In genomic region chr14:25236421-25236973, GRCm38 (mm10) we compare ENCODE assay signal across 9 mouse cellular contexts.
A peak's percentile ranks its signal among the peaks of the same experiment; 100 is the strongest.
DNase-seq lines count a peak whose midpoint lies in the region; ATAC-seq lines count a peak whose summit lies in the region.
"Had no signal": no experiment of that assay in that cellular context is flagged by ENCODE, and none has a peak within 500 bp of the region (broad histone marks: within the 10 kb centered on the region; RNA-seq: fewer than 3 reads in every experiment).

No protein-coding gene starts in this region.

- H3K4me1 ChIP-seq in heart, embryonic 12.5 days (replicated peaks) = peaks cover 13% of the 10 kb centered on the region
- peaks cover 4% of the 10 kb centered on the region; the same call in 1 of the 2 replicates for H3K4me1 ChIP-seq in intestine, embryonic 16.5 days (ENCODE audit: control insufficient read depth, insufficient read depth, low read length)
- H3K4me1 ChIP-seq in midbrain, embryonic 16.5 days (ENCODE audit: control insufficient read depth, insufficient read depth, low read length) = no peaks in the 10 kb centered on the region

- H3K4me3 ChIP-seq in heart, embryonic 12.5 days = no peak overlapping the region
- H3K4me3 ChIP-seq in intestine, embryonic 16.5 days (ENCODE audit: low read length) = no peak overlapping the region
- H3K4me3 ChIP-seq in midbrain, embryonic 16.5 days (ENCODE audit: low read depth, low read length) = no peak overlapping the region
- H3K4me3 ChIP-seq: myocyte had no signal

- H3K9ac ChIP-seq in heart, embryonic 12.5 days = no peak overlapping the region
- no peak overlapping the region for H3K9ac ChIP-seq in intestine, embryonic 16.5 days (ENCODE audit: low read depth, low read length)
- H3K9ac ChIP-seq in midbrain, embryonic 16.5 days (ENCODE audit: low read depth, low read length) = no peak overlapping the region

- 72% methylated on average over 13 of the region's 13 CpGs for WGBS in heart, embryonic 12.5 days
- 55% methylated on average over 13 of the region's 13 CpGs for WGBS in intestine, embryonic 16.5 days
- 83% methylated on average over 13 of the region's 13 CpGs for WGBS in midbrain, embryonic 16.5 days

- H3K36me3 ChIP-seq in heart, embryonic 12.5 days = no peaks in the 10 kb centered on the region
- no peaks in the 10 kb centered on the region for H3K36me3 ChIP-seq in intestine, embryonic 16.5 days (ENCODE audit: control insufficient read depth, insufficient read depth, low read length)
- no peaks in the 10 kb centered on the region for H3K36me3 ChIP-seq in midbrain, embryonic 16.5 days (ENCODE audit: control insufficient read depth, insufficient read depth, low read length)

- no peak overlapping the region for H3K4me2 ChIP-seq in heart, embryonic 12.5 days
- H3K4me2 ChIP-seq in intestine, embryonic 16.5 days (ENCODE audit: low read depth, low read length) = no peak overlapping the region
- H3K4me2 ChIP-seq in midbrain, embryonic 16.5 days (ENCODE audit: low read length) = no peak overlapping the region

- H3K9me3 ChIP-seq in heart, embryonic 12.5 days (replicated peaks) = no peaks in the 10 kb centered on the region
- no peaks in the 10 kb centered on the region for H3K9me3 ChIP-seq in intestine, embryonic 16.5 days (ENCODE audit: control insufficient read depth, low read length)
- no peaks in the 10 kb centered on the region for H3K9me3 ChIP-seq in midbrain, embryonic 16.5 days (replicated peaks; ENCODE audit: control insufficient read depth, low read length, poor library complexity, severe bottlenecking)

- peak; percentile 93 for DNase-seq in heart, adult 11 months
- peak; percentile 53 to 65 for DNase-seq in frontal cortex, postnatal 36 days (ENCODE audit: low spot score in 2 of 2)
- DNase-seq in urinary bladder, adult 2 months (ENCODE audit: low spot score) = no peak
- DNase-seq in testis, postnatal 10 days (ENCODE audit: low spot score) = no peak
- no peak for DNase-seq in kidney, postnatal 14 days

- no peaks in the 10 kb centered on the region for H3K27me3 ChIP-seq in heart, embryonic 12.5 days (replicated peaks)
- H3K27me3 ChIP-seq in intestine, embryonic 16.5 days (replicated peaks; ENCODE audit: control insufficient read depth, insufficient read depth, low read length) = no peaks in the 10 kb centered on the region
- H3K27me3 ChIP-seq in midbrain, embryonic 16.5 days (ENCODE audit: control insufficient read depth, insufficient read depth, low read depth, low read length) = no peaks in the 10 kb centered on the region; the same call in 1 of the 2 replicates

- no peak overlapping the region for H3K27ac ChIP-seq in heart, embryonic 12.5 days (ENCODE audit: poor library complexity, severe bottlenecking)
- peak overlapping the region; percentile 58; the same call in 1 of the 2 replicates for H3K27ac ChIP-seq in intestine, embryonic 16.5 days (ENCODE audit: low read length)
- no peak overlapping the region for H3K27ac ChIP-seq in midbrain, embryonic 16.5 days (ENCODE audit: low read length)

- ATAC-seq in heart, embryonic 12.5 days (ENCODE audit: insufficient number of reproducible peaks, low FRiP score) = no peak
- peak; percentile 24; the same call in 1 of the 2 replicates for ATAC-seq in intestine, embryonic 16.5 days
- ATAC-seq in midbrain, embryonic 16.5 days = 0 out of 2 replicates have a peak, but pooled peaks have one; percentile 23

Comparison
In these comparisons a context has a peak if more than half of its experiments do, and no peak if none do; other contexts are left out.
1. DNase-seq: peak in heart, adult 11 months (single experiment) and frontal cortex, postnatal 36 days (2 of 2); none in urinary bladder, adult 2 months (single experiment), testis, postnatal 10 days (single experiment) and kidney, postnatal 14 days (single experiment).